Mouse (Mus musculus) retina, embryonic 14.5 days (tissue): Measurements from ENCODE around the gene Atg4b.
"Not testable (repeated sequence)": the region's sequence is repeated elsewhere in the genome, so short reads cannot be mapped to it uniquely, and the experiment has no call there.

Experiments
- DNase-seq: peaks from one replicate; pipeline ENCODE4 v3.0.0-alpha.2; 2015; ENCODE audit warnings: low spot score

Atg4b gene

GRCm38 (mm10) chr1:93818722-93819121, 67.4 kb downstream of the Atg4b start:
- no peak for DNase-seq

GRCm38 (mm10) chr1:93823796-93824495, 72.6 kb downstream of the Atg4b start:
- no peak for DNase-seq

GRCm38 (mm10) chr1:93824609-93825008, 73.3 kb downstream of the Atg4b start, which contains the start of gene D2hgdh:
Gene D2hgdh, plus strand, starts transcription at chr1:93824909.
- no peak for DNase-seq

- DNase-seq = peak; percentile 90
These were observed 73.9 kb downstream of the Atg4b start for GRCm38 (mm10) chr1:93825105-93825674.

GRCm38 (mm10) chr1:93825771-93826539, 74.7 kb downstream of the Atg4b start:
- peak; percentile 42 for DNase-seq

GRCm38 (mm10) chr1:93826540-93826835, 75.2 kb downstream of the Atg4b start:
- DNase-seq = no peak

- not testable (repeated sequence) for DNase-seq
These were observed 81.6 kb downstream of the Atg4b start for GRCm38 (mm10) chr1:93832754-93833360.

GRCm38 (mm10) chr1:93834671-93835150, 83.4 kb downstream of the Atg4b start:
- DNase-seq = no peak

- DNase-seq = no peak
These were observed 83.9 kb downstream of the Atg4b start for GRCm38 (mm10) chr1:93835211-93835610.

GRCm38 (mm10) chr1:93835876-93836531, 84.7 kb downstream of the Atg4b start:
- DNase-seq = no peak

GRCm38 (mm10) chr1:93836532-93836913, 85.2 kb downstream of the Atg4b start:
- no peak for DNase-seq

- no peak for DNase-seq
These were observed 86.0 kb downstream of the Atg4b start for GRCm38 (mm10) chr1:93837335-93837734.

GRCm38 (mm10) chr1:93838569-93838968, 87.3 kb downstream of the Atg4b start:
- not testable (repeated sequence) for DNase-seq
